Comparison of ENCODE assay signal across 11 mouse cellular contexts in the genomic region with DNA sequence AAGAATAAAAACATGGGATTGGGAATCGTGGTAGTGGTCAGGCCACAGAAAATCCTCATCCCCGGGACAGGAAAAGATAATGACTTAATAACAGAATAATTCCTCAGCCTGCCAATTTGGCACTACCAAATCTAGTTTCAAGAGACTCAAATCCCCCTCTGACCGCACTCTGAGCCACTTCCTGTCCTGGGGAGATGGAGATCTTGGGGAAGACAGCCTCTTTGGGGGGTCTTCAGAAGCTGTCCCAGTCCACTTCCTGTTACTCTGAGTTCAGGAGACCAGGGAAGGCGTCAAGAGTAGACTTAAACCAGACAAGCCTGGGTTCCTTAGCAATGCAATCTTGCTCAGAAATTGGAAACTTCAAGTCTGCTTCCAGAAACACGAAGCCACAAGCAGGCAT. TPM values are rescaled to one million over a fixed set of nuclear protein-coding genes. Genes with fewer than 3 reads are reported as not detected.
A peak's percentile ranks its signal among the peaks of the same experiment; 100 is the strongest.
DNase-seq lines count a peak whose midpoint lies in the region; ATAC-seq and TF ChIP-seq lines count a peak whose summit lies in the region.
"Had no signal": no experiment of that assay in that cellular context is flagged by ENCODE, and none has a peak within 500 bp of the region (broad histone marks: within the 10 kb centered on the region; RNA-seq: fewer than 3 reads in every experiment).

No protein-coding gene starts in this region.

- no peaks in the 10 kb centered on the region for H3K27me3 ChIP-seq in myocyte (ENCODE audit: control insufficient read depth, insufficient read depth, insufficient read length)

- no peak for TF ChIP-seq POLR2A in myocyte (IDR thresholded peaks at IDR 0.05; ENCODE audit: insufficient read length, low read depth)

- intact Hi-C loops in left cerebral cortex, postnatal 36 days (cut with DNase I), result no loop called here

- no peak for DNase-seq in layer of hippocampus, adult 2 months (ENCODE audit: low spot score in 2 of 2)
- no peak for DNase-seq in layer of hippocampus, adult 9-10 months (ENCODE audit: low spot score)
- peak; percentile 24 for DNase-seq in CD4-positive helper T cell, adult 2 months (ENCODE audit: low read depth, low spot score)
- DNase-seq in natural killer cell, adult 2 months (ENCODE audit: low spot score in 2 of 2), result no peak
- no peak for DNase-seq in left cerebral cortex, postnatal 36 days (ENCODE audit: low spot score in 2 of 2)
- no peak for DNase-seq in ovary, postnatal 36 days (ENCODE audit: low spot score)
- DNase-seq: cerebellum, adult 11 months; right cerebral cortex, postnatal 14 days had no signal

- peak; percentile 48 for ATAC-seq in CD4-positive, CD25-positive, alpha-beta regulatory T cell, adult 4 months

- peak overlapping the region; percentile 23 for H3K4me2 ChIP-seq in myocyte (ENCODE audit: low read depth)

- H3K79me2 ChIP-seq in myocyte (ENCODE audit: control insufficient read depth, insufficient read depth), result no peaks in the 10 kb centered on the region

- no peaks in the 10 kb centered on the region for H3K36me3 ChIP-seq in myocyte (ENCODE audit: control insufficient read depth, insufficient read depth)

- no peak for TF ChIP-seq CTCF in layer of hippocampus, adult 2 months (conservative IDR thresholded peaks at IDR 0.05)

- H3K4me3 ChIP-seq in layer of hippocampus, adult 2 months, result no peak overlapping the region
- no peak overlapping the region for H3K4me3 ChIP-seq in myocyte

- H3K27ac ChIP-seq in layer of hippocampus, adult 2 months, result peak overlapping the region; percentile 76

- H3ac ChIP-seq in myocyte (ENCODE audit: control insufficient read depth, insufficient read length), result no peak overlapping the region

TF ChIP-seq in myocyte, 11 proteins besides CTCF, POLR2A, EP300 and RAD21:
- TF ChIP-seq MAX (IDR thresholded peaks at IDR 0.05; ENCODE audit: low read depth) (no peak), POLR2AphosphoS2 (IDR thresholded peaks at IDR 0.05; ENCODE audit: insufficient read length, low read depth) (no peak), USF1 (IDR thresholded peaks at IDR 0.05; ENCODE audit: low read depth) (no peak), MYOD1 (IDR thresholded peaks at IDR 0.05; ENCODE audit: control insufficient read depth in 1 of 3, insufficient read length in 2 of 3, low read depth in 2 of 3) (no peak), SRF (IDR thresholded peaks at IDR 0.05; ENCODE audit: control insufficient read depth, insufficient read length, low read depth) (no peak), REST (IDR thresholded peaks at IDR 0.05; ENCODE audit: insufficient read depth, insufficient read length) (no peak), TCF12 (IDR thresholded peaks at IDR 0.05; ENCODE audit: insufficient read depth, poor library complexity, severe bottlenecking) (no peak), E2F4 (IDR thresholded peaks at IDR 0.05; ENCODE audit: insufficient read depth) (no peak), CEBPB (IDR thresholded peaks at IDR 0.05; ENCODE audit: insufficient read depth, poor library complexity, severe bottlenecking) (no peak), TCF3 (IDR thresholded peaks at IDR 0.05; ENCODE audit: insufficient read length, low read depth) (no peak), MYOG (IDR thresholded peaks at IDR 0.05; ENCODE audit: control insufficient read depth in 1 of 3, insufficient read depth in 1 of 3, insufficient read length in 2 of 3, low read depth in 2 of 3) (no peak)

RNA-seq across cellular contexts. Expression of a gene that starts 15.8 kb away (rescaled TPM):
- total RNA-seq in layer of hippocampus, adult 2 months (2021), result 10 to 100 TPM; 28.7 to 30.9 TPM
- polyA plus RNA-seq in CD4-positive, CD25-positive, alpha-beta regulatory T cell, adult 4 months (2017; shearing (Covaris generic)), result 1 to 10 TPM; 3.4 to 8.4 TPM
- polyA plus RNA-seq in myocyte (2012; fragmentation: generic; extraction: Trizol), result 2.2 TPM
- total RNA-seq in left cerebral cortex, postnatal 36 days (2021), result 10 to 100 TPM; 29.0 to 32.0 TPM

RNA-seq across cellular contexts. Expression of a gene that starts 21.2 kb away (rescaled TPM):
- total RNA-seq in layer of hippocampus, adult 2 months (2021), result 100 to 1,000 TPM; 252 to 273 TPM
- 100 to 1,000 TPM; 375 to 447 TPM for polyA plus RNA-seq in CD4-positive, CD25-positive, alpha-beta regulatory T cell, adult 4 months (2017; shearing (Covaris generic))
- 860 TPM for polyA plus RNA-seq in myocyte (2012; fragmentation: generic; extraction: Trizol)
- total RNA-seq in left cerebral cortex, postnatal 36 days (2021), result 100 to 1,000 TPM; 231 to 246 TPM

RNA-seq across cellular contexts. Expression of a gene that starts 57.3 kb away (rescaled TPM):
- total RNA-seq in layer of hippocampus, adult 2 months (2021), result 1 to 10 TPM; 3.9 to 4.0 TPM
- polyA plus RNA-seq in CD4-positive, CD25-positive, alpha-beta regulatory T cell, adult 4 months (2017; shearing (Covaris generic)), result 1 to 10 TPM; 1.2 to 1.3 TPM
- polyA plus RNA-seq in myocyte (2012; fragmentation: generic; extraction: Trizol), result 9.4 TPM
- 1 to 10 TPM; 7.9 to 8.9 TPM for total RNA-seq in left cerebral cortex, postnatal 36 days (2021)
- total RNA-seq: hematopoietic stem cell, adult 5-6 weeks had no signal

RNA-seq across cellular contexts. Expression of a gene that starts 57.5 kb away (rescaled TPM):
- total RNA-seq in layer of hippocampus, adult 2 months (2021), result 100 to 1,000 TPM; 134 TPM
- 100 to 1,000 TPM; 369 to 477 TPM for polyA plus RNA-seq in CD4-positive, CD25-positive, alpha-beta regulatory T cell, adult 4 months (2017; shearing (Covaris generic))
- 51.0 TPM for polyA plus RNA-seq in myocyte (2012; fragmentation: generic; extraction: Trizol)
- 100 to 1,000 TPM; 130 to 148 TPM for total RNA-seq in left cerebral cortex, postnatal 36 days (2021)
